13 mouse cellular contexts compared by ENCODE assay signal in the genomic region with DNA sequence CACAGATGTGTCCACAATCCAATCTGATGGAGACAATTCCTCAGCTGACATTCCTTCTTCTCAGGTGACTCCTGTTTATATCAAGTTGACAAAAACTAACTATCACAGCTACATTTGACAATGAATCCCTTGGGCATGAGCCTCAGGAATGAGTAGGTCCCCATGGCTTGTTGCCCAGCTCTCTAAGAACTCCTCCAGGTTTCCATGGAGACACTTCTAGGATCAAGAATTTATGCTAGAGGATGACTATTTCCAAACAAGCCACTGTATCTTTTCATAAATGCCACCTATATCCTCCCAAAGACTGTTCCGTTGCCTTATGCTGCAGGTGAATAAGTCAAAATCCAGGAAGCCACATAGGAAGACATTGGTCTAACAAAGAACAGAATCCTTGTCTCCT.
DNase-seq lines count a peak whose midpoint lies in the region; ATAC-seq lines count a peak whose summit lies in the region.
"Had no signal": no experiment of that assay in that cellular context is flagged by ENCODE, and none has a peak within 500 bp of the region (broad histone marks: within the 10 kb centered on the region; RNA-seq: fewer than 3 reads in every experiment).

No protein-coding gene starts in this region.

- intact Hi-C loops in heart, postnatal 14 days (cut with DNase I), result loop anchor here (10.0 kb wide), 1 partner anchor 200 kb away; the partner anchor contains the start of gene Mycn

- H3K27me3 ChIP-seq in heart, embryonic 13.5 days (replicated peaks), result no peaks in the 10 kb centered on the region
- no peaks in the 10 kb centered on the region for H3K27me3 ChIP-seq in lung, embryonic 15.5 days
- H3K27me3 ChIP-seq in intestine, embryonic 16.5 days (replicated peaks; ENCODE audit: control insufficient read depth, insufficient read depth, low read length), result no peaks in the 10 kb centered on the region
- H3K27me3 ChIP-seq: hindbrain, embryonic 13.5 days; midbrain, embryonic 12.5 days had no signal

- H3K4me2 ChIP-seq in heart, embryonic 13.5 days, result no peak overlapping the region
- H3K4me2 ChIP-seq in lung, embryonic 15.5 days, result no peak overlapping the region
- no peak overlapping the region for H3K4me2 ChIP-seq in intestine, embryonic 16.5 days (ENCODE audit: low read depth, low read length)
- H3K4me2 ChIP-seq: hindbrain, embryonic 13.5 days; midbrain, embryonic 12.5 days had no signal

- no peaks in the 10 kb centered on the region for H3K36me3 ChIP-seq in heart, embryonic 13.5 days
- H3K36me3 ChIP-seq in lung, embryonic 15.5 days, result no peaks in the 10 kb centered on the region
- no peaks in the 10 kb centered on the region for H3K36me3 ChIP-seq in intestine, embryonic 16.5 days (ENCODE audit: control insufficient read depth, insufficient read depth, low read length)
- H3K36me3 ChIP-seq: hindbrain, embryonic 13.5 days; midbrain, embryonic 12.5 days had no signal

- H3K4me1 ChIP-seq in heart, embryonic 13.5 days, result peaks cover 26% of the 10 kb centered on the region
- peaks cover 26% of the 10 kb centered on the region for H3K4me1 ChIP-seq in lung, embryonic 15.5 days
- peaks cover 7% of the 10 kb centered on the region for H3K4me1 ChIP-seq in intestine, embryonic 16.5 days (ENCODE audit: control insufficient read depth, insufficient read depth, low read length)
- H3K4me1 ChIP-seq: hindbrain, embryonic 13.5 days; midbrain, embryonic 12.5 days had no signal

- H3K9ac ChIP-seq in heart, embryonic 13.5 days, result no peak overlapping the region
- no peak overlapping the region for H3K9ac ChIP-seq in lung, embryonic 15.5 days
- H3K9ac ChIP-seq in intestine, embryonic 16.5 days (ENCODE audit: low read depth, low read length), result no peak overlapping the region
- H3K9ac ChIP-seq: hindbrain, embryonic 13.5 days; liver, embryonic 14.5 days; midbrain, embryonic 12.5 days had no signal

- ATAC-seq in heart, embryonic 13.5 days (ENCODE audit: extremely low read depth, insufficient number of reproducible peaks, low FRiP score, low TSS enrichment), result no peak
- no peak for ATAC-seq in lung, embryonic 15.5 days (ENCODE audit: borderline replicate concordance, extremely low read depth, low FRiP score, low TSS enrichment)
- ATAC-seq in intestine, embryonic 16.5 days, result no peak

- no peak for DNase-seq in heart, postnatal 14 days
- DNase-seq in lung, postnatal 10 days, result no peak
- peak; percentile 81 to 86 for DNase-seq in right cerebral cortex, postnatal 10 days (ENCODE audit: low spot score in 2 of 2)
- no peak for DNase-seq in adrenal gland, postnatal 4 days (ENCODE audit: low spot score in 2 of 2)
- no peak for DNase-seq in yolk sac, embryonic 10.5 days (ENCODE audit: low spot score)
- DNase-seq: cerebellum, adult 18-20 months; thymus, postnatal 14 days had no signal

- no peaks in the 10 kb centered on the region for H3K9me3 ChIP-seq in heart, embryonic 13.5 days
- H3K9me3 ChIP-seq in lung, embryonic 15.5 days, result no peaks in the 10 kb centered on the region
- no peaks in the 10 kb centered on the region for H3K9me3 ChIP-seq in intestine, embryonic 16.5 days (ENCODE audit: control insufficient read depth, low read length)
- H3K9me3 ChIP-seq: hindbrain, embryonic 13.5 days; midbrain, embryonic 12.5 days had no signal

- peak overlapping the region; percentile 67 for H3K27ac ChIP-seq in heart, embryonic 13.5 days (replicated peaks)
- peak overlapping the region; percentile 63 for H3K27ac ChIP-seq in lung, embryonic 15.5 days
- peak overlapping the region; percentile 51 for H3K27ac ChIP-seq in intestine, embryonic 16.5 days (ENCODE audit: low read length)
- H3K27ac ChIP-seq: hindbrain, embryonic 13.5 days; liver, embryonic 14.5 days; midbrain, embryonic 12.5 days had no signal

- no peak overlapping the region for H3K4me3 ChIP-seq in heart, embryonic 13.5 days
- H3K4me3 ChIP-seq in lung, embryonic 15.5 days, result no peak overlapping the region
- H3K4me3 ChIP-seq in intestine, embryonic 16.5 days (ENCODE audit: low read length), result no peak overlapping the region
- H3K4me3 ChIP-seq: hindbrain, embryonic 13.5 days; midbrain, embryonic 12.5 days had no signal

- whole genome bisulfite sequencing in heart, embryonic 13.5 days, result 57% methylated on average over 1 of the region's 1 CpGs
- WGBS in lung, embryonic 15.5 days, result 46% methylated on average over 1 of the region's 1 CpGs
- 66% methylated on average over 1 of the region's 1 CpGs for WGBS in intestine, embryonic 16.5 days

Comparison
In these comparisons a context has a peak if more than half of its experiments do, and no peak if none do; other contexts are left out.
1. DNase-seq: peak in right cerebral cortex, postnatal 10 days (2 of 2); none in heart, postnatal 14 days (0 of 2), lung, postnatal 10 days (single experiment), adrenal gland, postnatal 4 days (0 of 2) and yolk sac, embryonic 10.5 days (single experiment).
2. Peak in every context shown above with its lines, with median percentiles within 50 percentile points of each other: H3K27ac ChIP-seq.